Mouse (Mus musculus) erythroid progenitor cell, adult 5-6 weeks (primary cell): ENCODE measurements around the gene Cdk20. TPM values are rescaled to one million over a fixed set of nuclear protein-coding genes. Genes with fewer than 3 reads are reported as not detected.

ENCODE experiments used
- ATAC-seq: replicated peaks from 2 replicates; pipeline ENCODE4 v1.8.0; 2016; ENCODE audit warnings: moderate number of reproducible peaks, mild to moderate bottlenecking, moderate TSS enrichment, inconsistent platforms; ENCODE audit not compliant: poor library complexity, low FRiP score, severe bottlenecking
- total RNA-seq, 2 experiments: library from RNA; stranded (forward) in 1 of 2; stranded (reverse) in 1 of 2; fragments of 150-400 nt in 1 of 2; fragments of 186-747, 209-891 nt in 1 of 2; gene quantifications; 2 replicates each; pipeline versions ENCODE4 v1.2.3 to v1.2.4; 2015 to 2017; ENCODE audit warnings: low replicate concordance in 2 of 2

Gene Cdk20
- total RNA-seq, 2 experiments from 2014 or later: 2.1 to 6.4 TPM

DNA sequence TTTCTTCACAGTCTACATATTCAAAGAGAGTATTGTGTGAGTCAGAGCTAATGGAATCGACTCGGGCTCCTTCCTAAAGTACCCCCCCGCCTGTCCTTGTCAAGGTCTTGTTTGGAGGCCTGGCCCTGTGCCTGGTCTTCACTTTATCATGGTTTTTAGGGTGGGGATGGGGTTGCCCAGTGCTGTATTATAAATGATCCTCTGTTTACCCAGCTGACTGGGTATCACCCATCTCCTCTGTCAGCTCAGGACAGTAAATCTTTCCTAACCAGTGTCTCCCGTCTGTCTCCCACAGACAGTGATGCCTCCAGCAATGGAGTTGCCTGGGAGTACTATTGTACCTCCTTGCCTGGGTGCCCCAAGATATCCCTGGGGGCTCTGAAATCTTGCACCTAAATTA lies 45.9 kb downstream of the Cdk20 start:
- no peak for ATAC-seq

DNA sequence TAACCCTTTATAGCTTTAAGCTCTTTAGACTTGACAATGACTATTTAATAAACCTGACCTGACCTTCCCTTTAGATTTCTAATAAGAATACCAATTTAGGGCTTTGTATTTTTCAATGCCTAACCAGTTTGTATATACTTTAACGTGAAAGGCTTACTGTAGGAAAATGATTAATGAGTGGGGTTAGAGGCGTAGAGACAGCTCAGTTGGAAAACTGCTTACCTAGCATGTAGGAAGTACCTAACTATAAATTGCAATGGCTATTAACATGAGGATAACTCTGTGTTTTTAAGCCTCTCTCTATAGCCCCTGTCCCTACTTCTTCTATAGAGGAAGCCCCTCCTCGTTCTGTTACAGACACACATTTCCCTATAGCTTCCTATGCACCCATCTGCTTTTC lies 47.8 kb downstream of the Cdk20 start:
- ATAC-seq: no peak

DNA sequence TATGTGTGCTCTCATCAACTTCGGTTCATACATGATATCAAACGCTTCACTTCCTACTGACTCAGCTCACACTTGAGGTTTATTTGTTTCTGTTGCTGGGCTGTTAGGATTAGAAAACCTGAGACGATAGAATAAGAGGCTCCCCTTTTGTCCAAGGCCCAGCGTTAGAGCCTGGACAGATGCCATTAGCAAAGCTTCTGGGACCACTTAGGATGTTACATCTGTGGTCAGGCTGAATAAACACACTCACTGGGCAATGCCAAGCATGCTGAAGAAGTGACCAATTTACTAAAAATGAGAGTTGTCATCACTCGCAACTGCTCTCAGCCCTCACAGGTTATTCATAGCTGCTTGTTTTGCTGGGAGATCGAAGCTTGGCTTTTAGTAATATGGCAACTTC lies 57.8 kb downstream of the Cdk20 start:
- ATAC-seq: no peak

Other genes starting within 250 kb of the Cdk20 start
- gene Cdc14b, start 157.0 kb upstream of the Cdk20 start, total RNA-seq (2015; ENCODE audit: low replicate concordance): 0.42 and 0.72 TPM in 2 replicates
- gene Cdc14b, start 157.0 kb upstream of the Cdk20 start, total RNA-seq (2017; ENCODE audit: low replicate concordance): 2.7 TPM in 1 of 2 replicates, not detected in the other
- 4.2 and 11.9 TPM in 2 replicates for gene Aaed1, start 119.6 kb upstream of the Cdk20 start, total RNA-seq (2015; ENCODE audit: low replicate concordance)
- 6.2 and 10.5 TPM in 2 replicates for gene Aaed1, start 119.6 kb upstream of the Cdk20 start, total RNA-seq (2017; ENCODE audit: low replicate concordance)
- gene Ctsl, start 61.4 kb upstream of the Cdk20 start, total RNA-seq (2015; ENCODE audit: low replicate concordance): 2.1 and 7.9 TPM in 2 replicates
- gene Ctsl, start 61.4 kb upstream of the Cdk20 start, total RNA-seq (2017; ENCODE audit: low replicate concordance): 11.1 and 20.3 TPM in 2 replicates
- gene Fam240b, start 65.5 kb downstream of the Cdk20 start, total RNA-seq (2015; ENCODE audit: low replicate concordance): not detected in 2 replicates
- gene Fam240b, start 65.5 kb downstream of the Cdk20 start, total RNA-seq (2017; ENCODE audit: low replicate concordance): not detected in 2 replicates